Mouse (Mus musculus): ENCODE results near the gene Aff1.

The Aff1 gene

GRCm38 (mm10) chr5:103898310-103898709 lies 206.1 kb downstream of the Aff1 start:
- no peak for DNase-seq (ENCODE audit: low read depth in 2 of 2, low spot score in 2 of 2)
